ENCODE assay signal across 9 mouse cellular contexts in the genomic region with DNA sequence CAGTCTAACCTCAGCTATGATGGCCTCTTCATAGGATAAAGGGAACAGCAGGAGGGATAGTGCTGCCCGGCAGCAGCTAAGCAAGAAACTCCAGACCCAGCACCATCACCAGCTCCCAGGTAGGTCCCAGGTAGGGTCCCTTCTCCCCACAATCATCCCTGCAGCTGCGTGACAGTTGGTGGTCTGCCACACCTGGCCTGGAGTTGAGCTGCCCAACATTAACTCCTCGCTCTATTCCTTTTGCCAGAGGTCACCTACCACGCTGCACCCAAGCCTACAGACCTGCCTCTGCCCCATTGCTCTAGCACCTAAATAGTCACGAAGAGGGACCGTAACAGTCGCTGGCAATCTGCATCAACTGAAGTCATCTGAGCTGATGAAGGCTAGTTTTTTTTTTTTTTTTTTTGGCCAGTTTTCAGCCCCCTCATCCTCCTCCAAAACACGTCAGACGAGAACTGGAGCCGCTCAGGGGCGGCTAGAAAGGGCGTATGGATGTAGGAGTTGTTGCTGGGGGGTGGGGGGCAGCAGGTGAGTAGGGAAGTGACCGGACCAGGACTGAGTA. TPM values are rescaled to one million over a fixed set of nuclear protein-coding genes. Genes with fewer than 3 reads are reported as not detected.
DNase-seq lines count a peak whose midpoint lies in the region; ATAC-seq lines count a peak whose summit lies in the region.
"Had no signal": no experiment of that assay in that cellular context is flagged by ENCODE, and none has a peak within 500 bp of the region (broad histone marks: within the 10 kb centered on the region; RNA-seq: fewer than 3 reads in every experiment).

No protein-coding gene starts in this region.

- peak overlapping the region; percentile 81 for H3K4me3 ChIP-seq in heart, embryonic 13.5 days
- H3K4me3 ChIP-seq in brown adipose tissue, adult 24 weeks (ENCODE audit: insufficient read depth, low read depth, low read length): peak overlapping the region; percentile 32; the same call in 1 of the 2 replicates
- peak overlapping the region; percentile 95 for H3K4me3 ChIP-seq in hindbrain, embryonic 11.5 days (ENCODE audit: low read depth, low read length)
- peak overlapping the region; percentile 94 for H3K4me3 ChIP-seq in midbrain, embryonic 13.5 days (replicated peaks)

- intact Hi-C loops in heart, postnatal 10 days (cut with DNase I): loop anchor here (2.0 to 5.0 kb wide), 3 partner anchors 40 to 308 kb away; no protein-coding TSS in a partner anchor

- no peaks in the 10 kb centered on the region for H3K9me3 ChIP-seq in heart, embryonic 13.5 days
- no peaks in the 10 kb centered on the region for H3K9me3 ChIP-seq in hindbrain, embryonic 11.5 days (ENCODE audit: control insufficient read depth, low read length)
- no peaks in the 10 kb centered on the region for H3K9me3 ChIP-seq in midbrain, embryonic 13.5 days
- H3K9me3 ChIP-seq: megakaryocyte, embryonic 14.5 days had no signal

- peak overlapping the region; percentile 75 for H3K4me2 ChIP-seq in heart, embryonic 13.5 days
- peak overlapping the region; percentile 83 for H3K4me2 ChIP-seq in hindbrain, embryonic 11.5 days (replicated peaks; ENCODE audit: low read depth, low read length)
- H3K4me2 ChIP-seq in midbrain, embryonic 13.5 days (replicated peaks): peak overlapping the region; percentile 81

- no peak for ATAC-seq in heart, embryonic 13.5 days (ENCODE audit: extremely low read depth, insufficient number of reproducible peaks, low FRiP score, low TSS enrichment)
- no peak; the same call in 1 of the 2 replicates for ATAC-seq in hindbrain, embryonic 11.5 days (ENCODE audit: low FRiP score)
- peak; percentile 1; the same call in 1 of the 2 replicates for ATAC-seq in midbrain, embryonic 13.5 days

- no peak for DNase-seq in heart, postnatal 10 days
- no peak for DNase-seq in hindbrain, embryonic 11.5 days (ENCODE audit: low spot score)
- DNase-seq in c-Kit-positive CD71-positive TER-119-positive erythroid progenitor cells, embryonic 14.5 days (ENCODE audit: low spot score): no peak
- DNase-seq in gastrocnemius, postnatal 10 days: no peak
- DNase-seq in urinary bladder, postnatal 4 days (ENCODE audit: low spot score in 2 of 2): no peak

- H3K27me3 ChIP-seq in heart, embryonic 13.5 days (replicated peaks): peaks cover 92% of the 10 kb centered on the region
- H3K27me3 ChIP-seq in hindbrain, embryonic 11.5 days (ENCODE audit: control insufficient read depth, insufficient read depth, low read length): no peaks in the 10 kb centered on the region
- H3K27me3 ChIP-seq in midbrain, embryonic 13.5 days: peaks cover 26% of the 10 kb centered on the region

- 10% methylated on average over 13 of the region's 13 CpGs for WGBS in heart, embryonic 13.5 days
- 6% methylated on average over 13 of the region's 13 CpGs for WGBS in hindbrain, embryonic 11.5 days
- WGBS in midbrain, embryonic 13.5 days: 7% methylated on average over 13 of the region's 13 CpGs

- no peak overlapping the region; the same call in 1 of the 2 replicates for H3K9ac ChIP-seq in heart, embryonic 13.5 days
- H3K9ac ChIP-seq in hindbrain, embryonic 11.5 days (ENCODE audit: low read depth, low read length): peak overlapping the region; percentile 97
- peak overlapping the region; percentile 98 for H3K9ac ChIP-seq in midbrain, embryonic 13.5 days (replicated peaks)

- H3K27ac ChIP-seq in heart, embryonic 13.5 days (replicated peaks): no peak overlapping the region
- H3K27ac ChIP-seq in brown adipose tissue, adult 24 weeks (replicated peaks; ENCODE audit: low read depth, low read length): no peak overlapping the region
- H3K27ac ChIP-seq in hindbrain, embryonic 11.5 days (ENCODE audit: low read depth, low read length): peak overlapping the region; percentile 93; the same call in 1 of the 2 replicates
- H3K27ac ChIP-seq in midbrain, embryonic 13.5 days: peak overlapping the region; percentile 95

- H3K4me1 ChIP-seq in heart, embryonic 13.5 days: peaks cover 32% of the 10 kb centered on the region
- peaks cover 2% of the 10 kb centered on the region; the same call in 1 of the 2 replicates for H3K4me1 ChIP-seq in brown adipose tissue, adult 24 weeks (ENCODE audit: control insufficient read depth, insufficient read depth, insufficient read length, low read length)
- peaks cover 7% of the 10 kb centered on the region for H3K4me1 ChIP-seq in hindbrain, embryonic 11.5 days (replicated peaks; ENCODE audit: control insufficient read depth, insufficient read depth, low read length)
- peaks cover 38% of the 10 kb centered on the region for H3K4me1 ChIP-seq in midbrain, embryonic 13.5 days (replicated peaks)

- H3K36me3 ChIP-seq in heart, embryonic 13.5 days: peaks cover 7% of the 10 kb centered on the region
- H3K36me3 ChIP-seq in hindbrain, embryonic 11.5 days (ENCODE audit: control insufficient read depth, insufficient read depth, low read length): 0 out of 2 replicates have a peak, but pooled peaks cover 3% of the 10 kb centered on the region
- peaks cover 7% of the 10 kb centered on the region; the same call in 1 of the 2 replicates for H3K36me3 ChIP-seq in midbrain, embryonic 13.5 days

RNA-seq across cellular contexts. Expression of gene Gpc1, which starts 0.7 kb away (rescaled TPM):
- polyA plus RNA-seq in heart, embryonic 13.5 days (2015; fragmentation: Nextera tagmentation; extraction: Ambion mirVana): 53.1 and 61.5 TPM in 2 replicates
- total RNA-seq in heart, postnatal 10 days (2021): 100 to 1,000 TPM; 154 to 168 TPM
- polyA plus RNA-seq in brown adipose tissue, adult 24 weeks (2012; ENCODE audit: insufficient read depth, insufficient read length, missing spikeins): 5.5 and 8.1 TPM in 2 replicates
- polyA plus RNA-seq in hindbrain, embryonic 11.5 days (2014; fragmentation: Nextera tagmentation; extraction: Ambion mirVana): 31.1 and 35.9 TPM in 2 replicates
- polyA plus RNA-seq in midbrain, embryonic 13.5 days (2015; fragmentation: Nextera tagmentation; extraction: Ambion mirVana): 55.8 and 67.7 TPM in 2 replicates
- total RNA-seq in gastrocnemius, postnatal 10 days (2021): 100 to 1,000 TPM; 276 to 282 TPM

Comparison
In these comparisons a context has a peak if more than half of its experiments do, and no peak if none do; other contexts are left out.
1. H3K27ac ChIP-seq: peak in hindbrain, embryonic 11.5 days (single experiment) and midbrain, embryonic 13.5 days (single experiment); none in heart, embryonic 13.5 days (single experiment) and brown adipose tissue, adult 24 weeks (single experiment).
2. H3K4me3 ChIP-seq: peak in every context shown above with its lines; median percentile 95 in hindbrain, embryonic 11.5 days; 94 in midbrain, embryonic 13.5 days; 81 in heart, embryonic 13.5 days; 32 in brown adipose tissue, adult 24 weeks.
3. Peak in every context shown above with its lines, with median percentiles within 50 percentile points of each other: H3K4me2 ChIP-seq.